Mouse (Mus musculus) ovary, postnatal 36 days (tissue): Measurements from ENCODE around the gene Gsto2.

Experiments
- DNase-seq: peaks from one replicate; pipeline ENCODE4 v3.0.0; 2022; ENCODE audit warnings: low spot score, mixed read lengths

Gene Gsto2

DNA sequence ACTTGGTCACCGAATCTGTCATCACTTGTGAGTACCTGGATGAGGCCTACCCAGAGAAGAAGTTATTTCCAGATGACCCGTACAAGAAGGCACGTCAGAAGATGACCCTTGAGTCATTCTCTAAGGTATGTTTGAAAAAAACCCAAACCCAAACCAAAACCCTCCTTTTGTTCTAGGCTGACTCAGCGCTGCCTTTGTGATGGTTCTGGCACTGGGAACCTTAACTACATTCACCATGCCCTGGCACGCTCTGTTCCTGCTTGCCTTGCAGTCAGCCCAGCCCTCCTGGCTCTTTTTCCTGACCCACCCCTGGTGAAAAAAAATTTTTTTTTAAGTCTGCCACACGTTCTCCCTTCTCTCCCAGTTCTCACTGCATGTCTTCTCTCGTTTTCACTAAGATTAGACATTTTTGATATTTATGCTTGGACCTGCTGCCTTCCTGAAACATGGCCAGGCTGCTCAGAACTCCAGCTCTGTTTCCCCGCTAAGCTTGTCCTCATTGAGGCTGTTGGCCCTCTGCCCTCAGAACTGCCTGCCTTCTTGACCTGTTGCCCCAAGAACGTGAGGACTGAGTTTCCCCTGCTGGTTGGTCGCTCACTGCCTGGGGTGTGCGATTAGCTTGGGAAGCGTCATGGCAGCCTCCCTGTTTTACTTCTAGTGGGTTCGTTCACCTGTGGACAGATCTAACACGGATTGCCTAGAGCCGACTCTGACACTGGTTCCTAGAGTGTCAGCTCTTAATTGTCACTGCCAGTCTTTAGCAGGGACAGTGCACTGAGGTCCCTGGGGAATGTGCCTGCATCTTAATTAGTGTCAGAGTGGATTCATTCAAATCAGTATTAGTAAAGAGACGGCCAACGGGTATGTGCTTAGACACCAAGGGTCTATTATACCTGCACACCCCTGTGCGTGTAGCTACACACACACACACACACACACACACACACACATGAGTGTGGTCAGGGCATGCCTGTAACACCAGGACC is 7.1 kb upstream of the Gsto2 start:
- no peak for DNase-seq

DNA sequence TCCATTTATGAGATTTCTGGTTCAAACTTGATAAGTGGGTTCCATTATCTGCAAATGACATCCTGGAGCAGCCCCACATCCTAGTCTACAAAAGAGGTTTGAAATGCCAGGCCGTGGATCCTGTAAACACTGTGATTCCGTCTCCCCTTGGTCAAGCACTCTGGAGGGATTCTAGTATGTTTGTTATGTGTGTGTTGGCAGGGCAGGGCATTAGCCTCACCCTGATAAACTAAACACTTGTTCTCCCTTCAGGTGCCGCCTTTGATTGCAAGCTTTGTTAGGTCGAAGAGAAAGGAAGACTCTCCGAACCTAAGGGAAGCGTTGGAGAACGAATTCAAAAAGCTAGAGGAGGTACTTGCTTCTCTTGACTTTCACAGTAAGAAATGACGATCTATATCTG is 6.2 kb upstream of the Gsto2 start:
- no peak for DNase-seq

DNA sequence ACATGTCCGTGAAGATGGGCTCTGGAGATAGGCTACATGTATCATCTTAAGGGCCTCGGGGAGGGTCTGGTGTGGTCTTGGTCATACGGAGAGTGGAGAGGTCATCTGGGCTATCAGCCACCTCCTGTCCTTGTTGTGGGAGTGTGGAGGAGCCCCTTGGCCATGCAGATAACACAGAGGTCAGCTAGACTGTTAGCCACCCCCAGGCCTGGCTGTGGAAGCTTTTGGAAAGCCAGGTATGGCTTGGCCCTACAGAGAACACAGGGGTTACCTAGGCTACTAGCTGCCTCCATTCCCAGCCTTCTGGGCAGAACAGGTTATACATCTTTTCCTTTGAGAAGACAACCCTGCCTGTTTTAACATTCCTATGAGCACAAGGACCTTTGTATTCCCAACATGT is 2.8 kb upstream of the Gsto2 start:
- DNase-seq = no peak

DNA sequence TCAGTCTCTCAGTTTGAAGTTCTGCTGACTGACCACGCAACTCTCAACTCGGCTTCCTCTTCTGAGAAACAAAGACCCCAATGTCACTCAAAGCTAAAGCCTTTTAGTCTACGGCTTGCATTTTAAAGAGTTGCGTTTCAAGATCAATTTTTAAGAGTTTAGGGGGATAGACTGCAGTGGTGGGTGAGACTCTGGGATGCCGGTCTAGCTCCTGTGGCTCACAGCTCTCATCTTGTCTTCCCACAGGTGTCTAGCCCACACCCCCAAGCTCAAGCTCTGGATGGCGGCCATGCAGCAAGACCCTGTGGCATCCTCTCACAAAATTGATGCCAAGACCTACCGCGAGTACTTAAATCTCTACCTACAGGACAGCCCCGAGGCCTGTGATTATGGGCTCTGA is 1.3 kb upstream of the Gsto2 start:
- no peak for DNase-seq

DNA sequence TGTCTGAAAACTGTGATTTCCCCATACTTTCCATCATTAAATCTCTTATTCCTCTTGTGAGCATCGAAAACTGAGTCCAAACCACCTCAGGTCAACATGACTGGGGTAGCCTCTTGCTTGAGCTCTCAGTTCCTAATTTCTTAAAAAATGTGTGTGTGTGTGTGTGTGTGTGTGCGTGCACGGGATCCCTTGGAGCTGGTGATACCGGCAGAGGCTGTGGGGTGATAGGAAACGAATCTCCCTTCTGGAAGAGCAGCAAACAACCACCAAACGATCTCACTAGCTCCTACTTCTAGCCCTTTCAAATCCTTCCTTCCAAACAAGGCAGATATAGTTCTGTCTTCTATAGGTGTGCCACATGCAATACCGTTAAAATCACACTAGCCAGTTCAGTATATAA is 613 bp upstream of the Gsto2 start:
- DNase-seq = no peak

DNA sequence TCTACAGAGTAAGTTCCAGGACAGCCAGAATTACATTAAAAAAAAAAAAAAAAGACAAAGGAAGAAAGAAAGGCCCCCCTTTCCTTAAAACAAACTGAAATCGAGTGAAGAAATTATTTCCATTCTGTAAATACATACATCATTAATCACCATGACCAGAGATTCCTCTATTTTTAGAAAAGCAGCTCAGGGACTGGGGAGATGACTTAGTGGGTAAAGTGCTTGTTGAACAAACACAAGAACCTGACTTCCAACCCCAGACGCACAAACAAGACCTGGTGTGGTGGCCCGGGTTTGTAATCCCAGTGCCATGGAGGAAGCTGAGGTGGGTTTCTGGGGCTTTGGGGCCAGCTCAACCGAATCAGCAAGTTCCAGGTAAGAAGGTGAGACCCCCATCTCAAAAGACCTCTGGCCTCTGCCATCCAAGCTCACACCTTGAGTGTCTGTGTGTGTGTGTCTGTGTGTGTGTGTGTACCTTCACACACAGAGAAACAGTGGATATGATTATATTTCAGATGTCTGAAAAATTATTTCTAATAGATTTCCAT is 2.4 kb downstream of the Gsto2 start:
- DNase-seq = no peak

DNA sequence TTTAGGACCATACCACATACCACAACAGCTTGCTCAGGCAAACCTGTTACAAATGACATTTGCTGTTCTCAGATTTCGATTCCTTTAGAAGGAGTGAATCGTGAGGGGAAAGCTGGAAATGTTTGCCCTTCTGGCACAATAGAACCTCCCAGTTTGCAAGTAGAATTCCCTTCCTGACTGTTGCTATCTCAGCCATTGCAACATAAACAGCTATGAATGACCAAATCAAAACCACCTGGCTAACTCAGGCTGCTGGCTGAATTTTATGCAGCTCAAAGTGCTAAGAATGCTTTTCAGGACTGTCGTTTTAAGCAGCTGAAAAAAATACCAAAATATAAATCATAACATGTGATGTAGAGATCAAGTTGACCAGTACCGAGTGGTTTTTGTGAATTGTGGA is 3.6 kb downstream of the Gsto2 start:
- no peak for DNase-seq

DNA sequence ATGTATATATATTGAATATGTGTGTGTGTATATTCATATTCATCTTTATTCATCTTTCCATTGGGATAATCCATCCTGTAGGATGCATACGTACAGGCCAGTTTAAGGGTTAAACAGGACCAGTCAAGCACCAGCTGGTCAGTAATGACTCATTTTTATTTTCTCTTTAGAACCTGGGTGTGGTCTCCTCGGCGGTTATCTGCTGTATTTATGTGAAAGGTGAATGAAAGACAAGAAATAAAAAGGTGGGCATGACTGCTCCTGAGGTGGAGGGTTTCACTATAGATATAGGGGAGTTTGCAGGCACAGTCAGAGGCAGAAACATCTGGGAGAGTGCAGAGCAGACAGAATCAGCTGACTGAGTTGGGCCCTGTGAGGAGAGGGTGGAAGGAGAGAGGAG is 4.2 kb downstream of the Gsto2 start:
- no peak for DNase-seq

DNA sequence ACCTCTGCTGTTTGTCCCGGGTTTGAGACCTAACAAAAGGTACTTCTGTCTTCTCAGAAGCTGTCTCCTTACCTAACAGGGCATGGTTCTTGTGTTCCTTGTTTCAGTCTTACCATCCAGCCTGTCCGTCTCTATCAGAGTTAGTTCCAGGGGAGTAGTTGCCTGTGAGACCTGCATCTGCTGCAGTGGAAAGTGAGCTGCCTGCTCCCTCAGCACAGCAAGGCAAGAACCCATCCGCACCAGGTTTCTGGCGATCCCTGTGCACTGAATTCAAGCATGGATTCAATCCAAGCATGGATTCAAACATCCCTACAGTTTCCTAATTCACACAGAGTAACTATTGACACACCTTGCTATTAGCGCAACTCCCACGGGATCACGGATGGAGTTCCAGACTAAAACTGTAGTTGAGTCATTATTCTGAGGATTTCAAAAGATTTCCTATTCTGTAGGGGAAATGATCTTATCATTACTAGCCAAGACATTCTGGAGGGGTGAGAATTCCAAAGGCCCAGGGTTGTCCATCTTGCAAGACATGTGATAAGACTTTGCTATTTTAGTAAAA is 4.8 kb downstream of the Gsto2 start:
- no peak for DNase-seq

DNA sequence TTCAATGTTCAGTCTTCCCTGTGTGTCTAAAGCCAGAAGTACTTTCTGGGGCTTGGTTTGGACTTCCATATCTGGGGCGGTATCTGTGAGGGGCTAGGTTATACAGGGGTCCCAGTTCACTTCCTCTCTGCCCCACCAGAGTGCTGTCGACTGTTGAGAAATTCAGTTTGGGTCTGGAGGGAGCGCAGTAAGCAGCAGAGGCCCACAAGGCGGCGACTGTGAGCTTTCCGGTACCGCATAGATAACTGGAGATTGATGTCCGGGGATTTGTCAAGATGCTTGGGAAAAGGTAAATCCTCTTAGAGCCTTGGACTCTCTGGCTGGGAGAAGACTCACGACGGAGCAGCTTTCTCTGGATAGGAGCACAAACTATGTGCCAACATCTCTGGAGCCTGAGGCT is 6.2 kb downstream of the Gsto2 start:
- DNase-seq = no peak

DNA sequence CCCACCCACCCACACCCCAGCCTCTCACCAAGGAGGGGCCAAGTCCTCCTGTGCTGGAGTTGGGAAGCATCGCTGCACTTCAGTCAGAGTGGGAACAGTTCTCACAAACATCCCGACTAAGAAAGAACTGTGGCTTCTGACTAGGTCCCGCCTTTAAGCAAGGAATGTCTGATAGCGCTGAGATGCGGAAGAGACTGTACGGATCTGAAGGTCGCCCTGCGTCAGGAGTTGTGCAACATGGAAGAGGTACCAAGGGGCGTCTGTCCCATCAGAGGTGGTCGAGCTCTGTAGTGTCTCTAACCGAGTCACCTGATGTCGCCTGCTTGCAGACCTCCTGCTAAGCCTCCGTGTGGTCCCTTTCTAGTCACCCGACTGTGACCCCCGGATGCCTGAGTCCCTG is 10.9 kb downstream of the Gsto2 start:
- no peak for DNase-seq

DNA sequence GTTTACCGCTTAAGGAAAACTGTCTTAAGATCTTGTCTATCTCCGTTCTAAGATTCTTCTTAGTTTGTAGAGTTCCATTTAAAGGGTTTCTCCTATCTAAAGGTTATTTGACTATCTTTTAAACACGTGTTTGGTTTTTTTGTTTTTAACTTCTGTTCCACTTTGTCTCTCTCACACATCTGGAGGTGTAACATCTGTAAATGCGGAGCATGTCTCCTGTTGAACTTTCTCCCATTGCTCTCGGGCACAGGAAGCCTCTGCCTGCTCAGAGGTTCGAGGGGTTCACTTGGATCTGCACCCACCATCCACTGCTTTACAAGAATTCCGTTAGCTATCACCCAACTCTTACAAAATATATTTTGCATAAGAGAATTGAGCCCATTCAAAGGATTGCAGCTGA is 16.2 kb downstream of the Gsto2 start:
- no peak for DNase-seq

DNA sequence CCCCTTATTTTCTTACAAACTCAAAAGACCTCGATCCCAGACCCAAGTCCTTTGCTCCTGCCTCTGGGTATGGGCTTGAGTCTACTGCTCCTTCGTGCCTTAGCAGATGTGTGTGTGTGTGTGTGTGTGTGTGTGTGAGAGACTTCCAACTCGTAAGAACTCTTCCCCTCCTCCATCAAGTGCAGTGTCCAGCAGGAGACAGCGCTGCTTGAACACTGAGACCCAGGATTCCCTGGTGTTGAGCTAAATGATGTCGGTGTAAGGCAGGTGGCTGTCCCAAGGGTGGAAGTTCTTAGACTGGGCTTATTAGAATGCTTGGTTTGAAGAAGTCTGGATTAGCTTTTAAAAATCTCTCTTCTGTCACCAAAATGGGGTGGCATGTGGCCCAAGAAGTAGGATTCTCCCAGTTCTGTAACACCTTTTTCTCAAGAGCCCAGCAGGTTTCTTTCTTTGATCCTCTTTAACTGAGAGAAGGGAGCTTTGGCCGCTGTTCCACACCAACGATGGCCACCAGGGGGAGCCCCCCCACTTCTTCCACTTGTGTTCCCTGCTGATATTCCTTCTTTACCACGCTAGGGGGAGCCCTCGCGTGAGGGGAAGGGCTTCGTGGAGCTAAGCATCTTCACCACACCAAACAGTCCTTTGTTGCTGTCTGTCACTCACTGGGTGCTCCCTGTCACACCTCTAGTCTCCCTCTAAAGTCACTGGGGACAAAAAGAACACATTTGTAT is 17.0 kb downstream of the Gsto2 start:
- peak; percentile 76 for DNase-seq

DNA sequence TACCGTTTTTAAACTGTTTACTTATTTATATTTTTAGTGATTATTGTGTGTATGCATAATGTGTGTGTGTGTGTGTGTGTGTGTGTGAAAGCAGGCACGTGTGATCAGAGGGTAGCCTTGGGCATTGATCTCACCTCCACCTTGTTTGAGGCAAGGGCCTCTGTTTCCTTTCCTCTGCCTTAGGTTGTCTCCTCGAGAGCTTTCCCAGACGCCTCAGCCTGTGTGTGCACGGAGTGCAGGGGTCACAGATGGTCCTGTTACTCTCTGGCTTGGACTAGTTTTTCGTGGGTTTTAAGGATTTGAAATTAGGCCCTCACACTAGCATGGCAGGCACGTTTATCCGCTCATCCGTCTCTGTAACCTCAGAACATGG is 17.5 kb downstream of the Gsto2 start:
- DNase-seq = no peak

DNA sequence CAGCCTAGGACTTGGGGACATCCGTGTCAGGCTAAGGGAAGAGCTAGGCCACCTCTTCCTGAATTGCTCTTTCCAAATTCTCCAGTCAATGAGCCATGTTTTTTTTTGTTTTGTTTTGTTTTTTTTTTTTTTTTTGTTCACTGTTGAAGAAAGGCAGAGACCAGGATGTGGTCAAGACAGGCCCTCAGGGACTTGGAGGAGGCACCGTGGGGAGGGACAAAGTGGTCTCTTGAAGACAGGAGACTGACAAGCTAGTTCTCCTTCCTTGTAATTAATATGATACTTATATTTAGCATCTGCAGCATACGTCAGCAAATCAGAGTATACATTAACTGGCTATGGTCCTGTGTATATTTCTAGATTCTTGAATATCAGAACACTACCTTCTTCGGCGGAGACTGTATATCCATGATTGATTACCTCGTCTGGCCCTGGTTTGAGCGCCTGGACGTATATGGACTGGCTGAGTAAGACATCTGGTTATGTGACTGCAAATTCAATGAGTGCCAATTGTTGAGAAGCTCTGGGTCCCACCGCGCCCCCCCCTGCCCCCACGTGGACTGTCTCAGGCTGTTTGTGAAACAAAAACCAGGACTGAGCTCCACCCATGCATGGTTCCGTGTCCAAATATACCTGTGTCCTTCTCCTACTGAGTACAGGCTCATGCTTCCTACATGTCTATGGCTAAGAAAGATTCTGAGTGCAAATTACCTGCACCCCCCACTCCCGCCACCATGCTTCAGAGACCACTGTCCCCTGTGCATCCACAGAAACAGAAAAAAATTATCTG is 19.2 kb downstream of the Gsto2 start:
- no peak for DNase-seq

DNA sequence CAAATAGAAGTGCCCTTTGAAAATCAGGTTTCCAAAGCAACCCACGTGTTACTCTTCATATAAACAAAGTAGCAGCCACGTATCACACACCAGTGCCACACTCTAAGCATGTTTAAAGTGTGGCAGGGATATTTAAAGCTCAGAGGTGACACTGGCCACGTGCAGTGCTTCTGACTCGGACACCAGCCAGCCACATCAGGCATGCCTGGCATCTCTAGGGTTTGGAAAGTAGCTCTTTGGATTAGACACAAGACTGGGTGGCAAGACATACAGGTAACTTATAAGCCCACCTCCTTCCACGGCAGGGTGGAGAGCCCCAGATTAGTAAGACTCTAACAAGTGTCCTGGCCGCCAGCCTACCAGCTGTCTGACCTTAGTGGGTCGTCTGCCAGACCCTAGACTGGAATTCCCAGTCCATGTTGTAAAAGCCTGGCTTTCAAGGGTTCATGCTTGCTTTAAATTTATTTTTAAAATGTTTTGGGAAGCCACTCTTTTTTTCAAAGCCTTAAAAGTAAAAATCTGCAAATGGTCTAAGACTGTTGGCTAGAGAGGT is 19.9 kb downstream of the Gsto2 start:
- no peak for DNase-seq

DNA sequence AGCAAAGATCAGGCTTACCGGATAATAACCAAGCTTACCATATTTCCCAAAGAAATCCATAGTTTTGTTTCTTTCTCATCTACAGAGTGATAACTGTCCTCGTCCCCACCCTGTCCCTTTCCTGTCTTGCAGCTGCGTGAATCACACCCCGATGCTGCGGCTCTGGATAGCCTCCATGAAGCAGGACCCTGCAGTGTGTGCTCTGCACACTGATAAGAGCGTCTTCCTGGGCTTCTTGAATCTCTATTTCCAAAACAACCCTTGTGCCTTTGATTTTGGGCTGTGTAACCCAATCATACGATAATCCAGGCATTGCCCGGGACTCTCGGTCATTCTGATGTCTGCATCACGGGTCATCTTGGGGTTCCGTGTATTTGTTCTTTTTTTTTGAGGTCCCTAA is 20.6 kb downstream of the Gsto2 start:
- no peak for DNase-seq

DNA sequence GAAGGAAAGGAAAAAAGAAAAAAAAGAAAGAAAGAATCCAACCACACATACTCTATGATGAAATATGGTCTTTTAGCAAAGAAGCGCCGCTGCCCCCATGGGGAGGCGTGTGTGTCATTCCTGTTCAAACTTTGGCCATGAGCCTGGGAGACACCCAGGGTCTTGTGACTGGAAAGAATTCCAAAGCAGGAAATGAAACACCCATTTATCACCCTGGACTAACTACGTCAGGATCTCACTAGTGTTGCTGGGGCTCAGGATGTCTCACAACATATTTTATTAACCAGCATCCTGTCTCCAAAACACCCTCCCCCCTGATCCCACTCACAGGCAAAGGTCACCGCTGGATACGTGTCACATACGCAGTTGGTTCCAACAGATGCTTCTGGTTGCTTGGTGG is 21.3 kb downstream of the Gsto2 start:
- DNase-seq = no peak

DNA sequence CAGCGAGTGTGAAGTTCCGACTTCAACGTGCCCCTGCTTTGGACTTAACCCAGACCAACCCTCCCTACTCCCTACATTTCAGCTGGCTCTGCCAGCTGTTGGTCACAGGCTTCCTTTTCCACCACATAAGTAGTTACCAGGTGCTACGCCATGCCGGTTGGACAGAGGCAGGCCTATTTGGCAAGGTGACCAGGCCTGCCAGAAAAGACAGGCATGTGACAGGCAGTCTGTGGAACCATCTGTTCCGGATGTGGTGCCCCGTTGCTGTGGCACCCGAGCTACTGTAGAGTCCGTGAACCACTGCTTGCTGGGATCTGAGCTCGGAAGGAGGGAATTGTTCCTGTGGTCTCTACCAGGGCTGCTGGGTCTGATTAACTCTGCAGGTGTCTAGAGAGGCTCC is 22.1 kb downstream of the Gsto2 start:
- no peak for DNase-seq

DNA sequence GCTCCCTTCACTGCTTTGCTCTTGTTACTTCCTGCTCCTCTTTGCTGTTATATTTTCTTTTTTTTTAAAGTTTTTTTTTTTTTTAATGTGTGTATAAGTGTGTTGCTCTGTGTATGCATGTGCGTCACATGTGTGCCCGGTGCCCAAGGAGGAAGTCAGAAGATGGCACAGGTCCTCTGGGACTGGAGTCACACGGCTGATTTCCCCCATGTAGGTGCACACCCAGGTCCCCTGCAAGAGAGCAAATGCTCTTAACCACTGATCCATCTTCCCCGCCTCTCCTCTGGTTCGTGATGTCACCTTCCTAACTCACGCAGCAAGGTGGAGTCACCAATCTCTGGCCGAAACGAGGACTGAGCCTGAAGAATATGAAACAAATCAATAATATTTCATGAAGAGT is 22.7 kb downstream of the Gsto2 start:
- DNase-seq = no peak

DNA sequence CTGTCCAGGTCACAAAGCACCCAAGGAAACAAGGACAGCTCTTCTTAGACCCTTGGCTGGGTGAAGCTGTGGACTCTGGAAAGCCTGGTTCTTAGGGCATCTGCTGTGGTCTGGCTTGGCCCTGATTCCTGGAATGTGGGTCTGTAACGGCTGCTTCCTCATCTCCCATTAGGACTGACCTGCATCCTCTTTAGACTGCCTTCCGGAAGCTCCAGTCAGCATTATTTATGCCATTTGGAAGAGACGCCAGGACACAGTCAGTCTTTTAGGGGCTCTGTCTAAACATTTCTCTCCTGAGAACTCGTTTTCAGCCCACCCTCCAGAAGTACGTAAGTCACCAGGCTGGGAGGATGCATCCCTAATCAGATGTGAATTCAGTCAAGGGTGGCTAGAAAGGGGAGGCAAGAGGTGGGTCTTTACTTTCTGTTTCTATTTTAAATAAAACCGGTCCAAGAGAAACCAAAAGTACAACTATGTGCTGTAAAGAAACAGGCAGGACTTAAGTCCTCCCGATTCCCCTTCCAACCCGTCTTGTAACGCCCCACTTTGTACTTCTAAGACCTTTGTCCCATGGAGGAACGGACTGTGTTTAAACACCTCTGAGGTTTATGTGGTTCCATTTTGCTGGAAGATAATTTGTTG is 25.3 kb downstream of the Gsto2 start:
- DNase-seq = no peak
